Mouse (Mus musculus) G1E (cell line): ENCODE data around the gene Ybx1.

Experiments used
- CTCF ChIP-seq: IDR thresholded peaks from 2 replicates; pipeline ENCODE4 v1.5.1; 2012; ENCODE audit warnings: low read depth, low read length, inconsistent platforms, mixed read lengths
- POLR2AphosphoS5 ChIP-seq: IDR thresholded peaks from 2 replicates; pipeline ENCODE4 v1.6.1; 2012; ENCODE audit warnings: low read depth, low read length, inconsistent platforms; ENCODE audit not compliant: insufficient replicate concordance

GRCm38 (mm10) chr4:119245961-119246360 lies 48.4 kb downstream of the Ybx1 start:
- TF ChIP-seq CTCF (no peak), POLR2AphosphoS5 (no peak)
